Mouse (Mus musculus): ENCODE data around the gene Zfc3h1. TPM values are rescaled to one million over a fixed set of nuclear protein-coding genes. Genes with fewer than 3 reads are reported as not detected.

Zfc3h1 gene
- total RNA-seq, 1 experiment from 2014 or later, result 45.9 TPM

DNA sequence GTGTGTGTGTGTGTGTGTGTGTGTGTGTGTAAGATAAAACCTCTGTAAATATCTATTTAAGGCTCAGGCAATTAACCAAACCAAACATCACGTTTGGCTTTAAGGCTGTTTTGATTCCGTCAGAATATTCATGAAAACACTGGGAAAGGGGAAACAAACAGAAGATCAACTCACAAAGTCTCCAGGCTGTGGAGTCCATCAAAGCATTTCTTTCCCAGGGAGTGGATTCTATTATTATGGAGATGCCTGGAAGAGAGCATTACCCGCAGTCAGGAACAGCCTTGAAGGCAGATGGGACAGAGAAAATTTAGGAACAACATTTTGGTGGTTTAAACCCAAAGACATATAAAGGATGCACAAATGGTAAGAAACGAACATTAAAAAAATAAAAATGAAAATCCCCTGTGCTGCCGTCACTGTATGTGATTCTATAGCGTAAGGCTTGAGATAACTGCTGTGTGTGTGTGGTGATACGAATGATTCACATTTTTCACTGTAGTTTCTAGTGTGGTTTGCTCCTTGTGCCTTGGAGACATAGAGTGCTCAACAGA lies 90.3 kb downstream of the Zfc3h1 start:
- DNase-seq, result no peak

DNA sequence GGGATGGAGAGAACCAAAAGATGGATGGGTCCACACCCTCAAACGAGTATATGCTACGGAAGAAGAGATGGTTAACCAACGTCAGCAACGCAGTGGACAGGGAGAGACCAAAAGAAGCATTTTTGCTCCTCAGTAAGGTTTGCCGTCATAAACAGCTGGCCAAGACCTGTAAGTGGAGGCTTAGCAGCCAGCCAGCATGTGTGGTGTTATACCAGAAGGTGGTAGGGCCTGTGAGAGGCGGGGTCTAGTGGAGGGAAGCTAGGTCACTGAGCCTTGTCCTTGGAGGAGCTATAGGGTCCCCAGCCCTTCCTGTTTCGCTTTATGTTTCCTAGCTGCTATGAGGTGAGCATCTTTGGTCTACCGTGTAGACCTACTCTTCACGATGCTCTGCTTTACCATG lies 91.7 kb downstream of the Zfc3h1 start:
- no peak for DNase-seq

DNA sequence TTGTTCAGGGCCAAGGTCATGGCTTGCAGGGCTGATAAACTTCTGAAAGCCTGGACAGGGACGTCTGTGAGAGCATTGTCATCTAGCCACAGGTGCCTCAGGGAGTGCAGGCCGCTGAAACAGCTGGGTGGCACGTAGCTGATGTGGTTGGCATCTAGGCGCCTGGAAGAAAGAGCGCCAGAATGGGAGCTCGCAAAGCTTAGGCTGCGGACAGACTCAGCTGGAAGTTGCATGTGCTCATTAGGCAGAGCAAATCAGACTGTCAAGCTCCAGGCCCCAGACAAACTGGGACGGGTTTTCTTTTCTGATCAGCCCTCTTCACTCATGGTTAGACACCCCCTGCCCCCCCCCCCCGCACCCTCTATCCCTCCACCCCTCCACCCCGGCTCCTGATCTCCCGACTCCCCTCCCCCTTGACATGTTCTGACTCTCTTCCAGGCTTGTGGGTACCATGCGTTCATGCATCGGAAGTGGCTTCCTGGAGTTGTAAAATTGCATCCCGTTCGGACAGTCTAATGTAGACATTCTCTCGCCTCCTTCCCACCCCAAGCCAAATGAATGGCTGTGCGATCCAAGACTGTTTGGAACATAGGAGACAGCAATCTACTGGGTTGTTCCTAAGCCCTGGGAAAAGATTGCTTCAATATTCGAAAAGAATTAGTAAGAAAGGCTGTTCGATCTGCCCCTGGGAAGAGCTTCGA lies 93.8 kb downstream of the Zfc3h1 start:
- DNase-seq, result peak; percentile 6

Other genes with a start within 250 kb of the Zfc3h1 start
- gene Tph2, start 199.9 kb upstream of the Zfc3h1 start, total RNA-seq (2021), result not detected in 2 replicates
- 91.7 and 100 TPM in 2 replicates for gene Tbc1d15, start 133.5 kb upstream of the Zfc3h1 start, total RNA-seq (2021)
- gene Rab21, start 69.4 kb upstream of the Zfc3h1 start, total RNA-seq (2021), result 53.6 and 53.8 TPM in 2 replicates
- 23.0 and 27.5 TPM in 2 replicates for gene Tmem19, start 22.5 kb upstream of the Zfc3h1 start, total RNA-seq (2021)
- gene Thap2, start 516 bp upstream of the Zfc3h1 start, total RNA-seq (2021), result 14.5 and 15.4 TPM in 2 replicates
- gene A930009A15Rik, start 185.0 kb downstream of the Zfc3h1 start, total RNA-seq (2021), result not detected in 2 replicates
- gene Lgr5, start 202.8 kb downstream of the Zfc3h1 start, total RNA-seq (2021), result 21.4 and 23.7 TPM in 2 replicates

Data from adrenal gland, postnatal 14 days (tissue).